Mouse (Mus musculus): ENCODE data around the gene Galnt2. TPM values are rescaled to one million over a fixed set of nuclear protein-coding genes. Genes with fewer than 3 reads are reported as not detected.

The Galnt2 gene
- polyA plus RNA-seq, 1 experiment from 2014 or later: 54.2 TPM

- no peak for ATAC-seq (replicated peaks)
- H3K4me1 ChIP-seq: peaks cover 65% of the 10 kb centered on the region
- H3K4me2 ChIP-seq (replicated peaks): no peak overlapping the region
- WGBS: 70% methylated on average over 7 of the region's 7 CpGs
- H3K9me3 ChIP-seq: no peaks in the 10 kb centered on the region
- no peaks in the 10 kb centered on the region for H3K27me3 ChIP-seq
- H3K9ac ChIP-seq (replicated peaks): no peak overlapping the region
- H3K4me3 ChIP-seq: no peak overlapping the region
- H3K27ac ChIP-seq (replicated peaks): no peak overlapping the region
- no peaks in the 10 kb centered on the region for H3K36me3 ChIP-seq
These were observed 28.7 kb downstream of the Galnt2 start for GRCm38 (mm10) chr8:124259925-124260324.

- no peaks in the 10 kb centered on the region for H3K36me3 ChIP-seq
- H3K27me3 ChIP-seq: no peaks in the 10 kb centered on the region
- WGBS: 74% methylated on average over 12 of the region's 12 CpGs
- H3K4me1 ChIP-seq: peaks cover 65% of the 10 kb centered on the region
- H3K9me3 ChIP-seq: no peaks in the 10 kb centered on the region
- no peak overlapping the region for H3K9ac ChIP-seq (replicated peaks)
- no peak overlapping the region for H3K4me3 ChIP-seq
- no peak overlapping the region for H3K27ac ChIP-seq (replicated peaks)
- no peak for ATAC-seq (replicated peaks)
- no peak overlapping the region for H3K4me2 ChIP-seq (replicated peaks)
These were observed 29.2 kb downstream of the Galnt2 start for GRCm38 (mm10) chr8:124260371-124260770.

- no peak overlapping the region for H3K4me3 ChIP-seq
- peaks cover 39% of the 10 kb centered on the region for H3K4me1 ChIP-seq
- H3K4me2 ChIP-seq (replicated peaks): no peak overlapping the region
- H3K27me3 ChIP-seq: no peaks in the 10 kb centered on the region
- H3K27ac ChIP-seq (replicated peaks): peak overlapping the region; percentile 38; the same call in 1 of the 2 replicates
- H3K36me3 ChIP-seq: 0 out of 2 replicates have a peak, but pooled peaks cover under 1% of the 10 kb centered on the region
- H3K9ac ChIP-seq (replicated peaks): no peak overlapping the region
- 35% methylated on average over 9 of the region's 9 CpGs for WGBS
- H3K9me3 ChIP-seq: no peaks in the 10 kb centered on the region
- ATAC-seq (replicated peaks): no peak
These were observed 31.9 kb downstream of the Galnt2 start for GRCm38 (mm10) chr8:124263058-124263457.

- WGBS: 78% methylated on average over 8 of the region's 8 CpGs
- Histone ChIP-seq H3K27ac (replicated peaks) (no peak overlapping the region), H3K9me3 (no peaks in the 10 kb centered on the region), H3K27me3 (no peaks in the 10 kb centered on the region), H3K4me3 (no peak overlapping the region), H3K4me2 (replicated peaks) (no peak overlapping the region), H3K9ac (replicated peaks) (no peak overlapping the region), H3K4me1 (peaks cover 34% of the 10 kb centered on the region), H3K36me3 (0 out of 2 replicates have a peak, but pooled peaks cover 4% of the 10 kb centered on the region)
- ATAC-seq (replicated peaks): no peak
These were observed 32.8 kb downstream of the Galnt2 start for GRCm38 (mm10) chr8:124264032-124264431.

GRCm38 (mm10) chr8:124264671-124265070 is 33.5 kb downstream of the Galnt2 start:
- Histone ChIP-seq H3K9me3 (no peaks in the 10 kb centered on the region), H3K36me3 (0 out of 2 replicates have a peak, but pooled peaks cover 4% of the 10 kb centered on the region), H3K4me3 (no peak overlapping the region), H3K9ac (replicated peaks) (no peak overlapping the region), H3K27me3 (no peaks in the 10 kb centered on the region), H3K4me1 (peaks cover 34% of the 10 kb centered on the region), H3K27ac (replicated peaks) (no peak overlapping the region), H3K4me2 (replicated peaks) (no peak overlapping the region)
- WGBS: 93% methylated on average over 12 of the region's 12 CpGs
- ATAC-seq (replicated peaks): no peak

GRCm38 (mm10) chr8:124265130-124265529 is 33.9 kb downstream of the Galnt2 start:
- no peaks in the 10 kb centered on the region for H3K9me3 ChIP-seq
- 0 out of 2 replicates have a peak, but pooled peaks cover 4% of the 10 kb centered on the region for H3K36me3 ChIP-seq
- H3K4me1 ChIP-seq: peaks cover 31% of the 10 kb centered on the region
- H3K27me3 ChIP-seq: no peaks in the 10 kb centered on the region
- H3K4me3 ChIP-seq: no peak overlapping the region
- H3K4me2 ChIP-seq (replicated peaks): no peak overlapping the region
- H3K27ac ChIP-seq (replicated peaks): no peak overlapping the region
- no peak overlapping the region for H3K9ac ChIP-seq (replicated peaks)
- ATAC-seq (replicated peaks): no peak
- 93% methylated on average over 2 of the region's 2 CpGs for WGBS

- WGBS: 89% methylated on average over 8 of the region's 8 CpGs
- H3K4me3 ChIP-seq: no peak overlapping the region
These were observed 34.6 kb downstream of the Galnt2 start for GRCm38 (mm10) chr8:124265798-124266197.

GRCm38 (mm10) chr8:124267206-124267605 is 36.0 kb downstream of the Galnt2 start:
- H3K9ac ChIP-seq (replicated peaks): no peak overlapping the region
- H3K36me3 ChIP-seq: 0 out of 2 replicates have a peak, but pooled peaks cover 4% of the 10 kb centered on the region
- peaks cover 16% of the 10 kb centered on the region for H3K4me1 ChIP-seq
- no peak overlapping the region for H3K27ac ChIP-seq (replicated peaks)
- no peak overlapping the region for H3K4me3 ChIP-seq
- no peaks in the 10 kb centered on the region for H3K27me3 ChIP-seq
- no peaks in the 10 kb centered on the region for H3K9me3 ChIP-seq
- no peak for ATAC-seq (replicated peaks)
- H3K4me2 ChIP-seq (replicated peaks): no peak overlapping the region
- 92% methylated on average over 4 of the region's 4 CpGs for WGBS

More at GRCm38 (mm10) chr8:124265798-124266197, 34.6 kb downstream of the Galnt2 start:
- H3K9ac ChIP-seq (replicated peaks): no peak overlapping the region
- H3K4me2 ChIP-seq (replicated peaks): no peak overlapping the region
- H3K27ac ChIP-seq (replicated peaks): no peak overlapping the region
- H3K27me3 ChIP-seq: no peaks in the 10 kb centered on the region
- peaks cover 26% of the 10 kb centered on the region for H3K4me1 ChIP-seq
- H3K9me3 ChIP-seq: no peaks in the 10 kb centered on the region
- ATAC-seq (replicated peaks): no peak
- H3K36me3 ChIP-seq: 0 out of 2 replicates have a peak, but pooled peaks cover 4% of the 10 kb centered on the region

- H3K36me3 ChIP-seq: 0 out of 2 replicates have a peak, but pooled peaks cover 4% of the 10 kb centered on the region
- no peak overlapping the region for H3K4me2 ChIP-seq (replicated peaks)
- no peak for ATAC-seq (replicated peaks)
- WGBS: 87% methylated on average over 6 of the region's 6 CpGs
- H3K4me3 ChIP-seq: no peak overlapping the region
- no peaks in the 10 kb centered on the region for H3K9me3 ChIP-seq
- H3K4me1 ChIP-seq: peaks cover 27% of the 10 kb centered on the region
- no peak overlapping the region for H3K27ac ChIP-seq (replicated peaks)
- no peak overlapping the region for H3K9ac ChIP-seq (replicated peaks)
- no peaks in the 10 kb centered on the region for H3K27me3 ChIP-seq
These were observed 39.3 kb downstream of the Galnt2 start for GRCm38 (mm10) chr8:124270504-124270903.

- Histone ChIP-seq H3K4me1 (peaks cover 27% of the 10 kb centered on the region), H3K4me2 (replicated peaks) (no peak overlapping the region), H3K36me3 (0 out of 2 replicates have a peak, but pooled peaks cover 4% of the 10 kb centered on the region), H3K9me3 (no peaks in the 10 kb centered on the region), H3K9ac (replicated peaks) (no peak overlapping the region), H3K4me3 (no peak overlapping the region), H3K27ac (replicated peaks) (no peak overlapping the region), H3K27me3 (no peaks in the 10 kb centered on the region)
- ATAC-seq (replicated peaks): no peak
- WGBS: 89% methylated on average over 11 of the region's 11 CpGs
These were observed 39.7 kb downstream of the Galnt2 start for GRCm38 (mm10) chr8:124270904-124271303.

GRCm38 (mm10) chr8:124271518-124271917 is 40.3 kb downstream of the Galnt2 start:
- 96% methylated on average over 12 of the region's 12 CpGs for WGBS
- Histone ChIP-seq H3K4me3 (no peak overlapping the region), H3K27me3 (no peaks in the 10 kb centered on the region), H3K4me2 (replicated peaks) (no peak overlapping the region), H3K9ac (replicated peaks) (no peak overlapping the region), H3K36me3 (0 out of 2 replicates have a peak, but pooled peaks cover 4% of the 10 kb centered on the region), H3K27ac (replicated peaks) (no peak overlapping the region), H3K4me1 (peaks cover 27% of the 10 kb centered on the region), H3K9me3 (no peaks in the 10 kb centered on the region)
- ATAC-seq (replicated peaks): no peak

- ATAC-seq (replicated peaks): no peak
- Histone ChIP-seq H3K27me3 (no peaks in the 10 kb centered on the region), H3K4me2 (replicated peaks) (no peak overlapping the region), H3K4me1 (peaks cover 33% of the 10 kb centered on the region), H3K9me3 (no peaks in the 10 kb centered on the region), H3K4me3 (no peak overlapping the region), H3K36me3 (0 out of 2 replicates have a peak, but pooled peaks cover 4% of the 10 kb centered on the region), H3K27ac (replicated peaks) (no peak overlapping the region), H3K9ac (replicated peaks) (no peak overlapping the region)
- 70% methylated on average over 3 of the region's 3 CpGs for WGBS
These were observed 41.6 kb downstream of the Galnt2 start for GRCm38 (mm10) chr8:124272792-124273191.
